Mouse (Mus musculus): ENCODE results near the gene Rnaseh2c. TPM values are rescaled to one million over a fixed set of nuclear protein-coding genes. Genes with fewer than 3 reads are reported as not detected.

Gene Rnaseh2c
- polyA plus RNA-seq, 1 experiment from 2014 or later: 81.0 TPM

DNA sequence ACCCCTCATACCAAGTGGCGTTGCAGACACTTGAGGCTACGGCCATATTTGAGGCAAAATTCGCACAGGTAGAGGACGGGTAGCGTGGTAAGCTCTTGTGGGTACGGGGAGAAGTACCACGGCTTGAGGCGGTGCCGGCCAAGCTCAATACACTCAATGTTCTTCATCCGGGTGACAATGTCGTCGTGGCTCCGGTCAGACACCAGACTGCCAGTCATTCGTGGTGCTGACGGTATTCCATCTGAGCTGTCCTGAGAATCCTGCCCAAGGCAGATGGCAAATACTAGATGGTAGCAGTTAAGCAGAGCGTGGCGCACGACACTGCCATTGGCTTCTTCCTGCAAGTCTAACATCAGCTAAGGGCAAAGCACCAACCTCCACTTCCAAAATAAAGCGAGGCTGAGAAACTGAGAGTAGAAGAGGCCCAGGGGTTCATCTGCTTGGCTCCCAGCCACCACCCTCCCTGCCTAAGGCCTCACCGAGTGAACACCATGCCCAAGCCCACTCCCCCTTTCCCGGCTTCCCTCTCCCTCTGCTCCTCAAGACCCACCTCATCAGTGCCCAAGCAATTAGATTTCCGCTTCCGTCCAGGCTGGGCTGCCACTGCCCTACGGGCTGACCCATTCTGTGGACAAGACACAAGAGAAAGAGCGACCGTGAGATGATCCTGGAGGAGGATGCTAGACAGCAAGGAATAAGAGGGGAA, 6.2 kb downstream of the Rnaseh2c start:
- Histone ChIP-seq H3K27ac (ENCODE audit: low read depth, low read length) (no peak overlapping the region), H3K9ac (ENCODE audit: low read depth, low read length) (no peak overlapping the region), H3K4me3 (ENCODE audit: low read depth, low read length) (no peak overlapping the region), H3K4me2 (replicated peaks; ENCODE audit: low read depth) (no peak overlapping the region), H3K9me3 (ENCODE audit: control insufficient read depth) (no peaks in the 10 kb centered on the region), H3K36me3 (ENCODE audit: control insufficient read depth, insufficient read depth) (peaks cover 60% of the 10 kb centered on the region), H3K4me1 (replicated peaks; ENCODE audit: control insufficient read depth, insufficient read depth, low read length) (no peaks in the 10 kb centered on the region; the same call in 1 of the 2 replicates), H3K27me3 (replicated peaks; ENCODE audit: control insufficient read depth, insufficient read depth, low read length) (no peaks in the 10 kb centered on the region)
- no peak for ATAC-seq
- 93% methylated on average over 26 of the region's 26 CpGs for WGBS
- no peak for TF ChIP-seq CTCF (IDR thresholded peaks at IDR 0.05; ENCODE audit: low read depth)

DNA sequence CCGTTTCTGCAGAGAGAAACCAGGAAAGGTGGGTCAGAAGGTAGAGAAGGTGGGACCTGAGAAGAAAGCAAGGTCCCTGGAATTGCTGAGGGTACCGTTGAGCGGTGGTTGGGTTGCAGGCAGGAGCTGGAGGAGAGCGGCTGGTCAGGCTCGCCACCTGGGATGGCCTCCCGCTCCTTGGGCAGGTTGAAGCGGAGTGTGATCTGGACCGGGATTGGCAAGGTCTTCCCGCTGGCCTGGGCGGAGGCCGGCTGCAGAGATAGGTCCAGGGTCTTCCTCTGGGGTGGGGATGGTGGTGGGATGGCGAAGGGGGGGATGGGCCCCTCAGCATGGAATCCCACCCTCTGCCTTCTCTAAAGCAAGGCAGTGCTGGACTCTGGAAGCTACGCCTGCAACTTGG, 7.0 kb downstream of the Rnaseh2c start:
- Histone ChIP-seq H3K4me2 (replicated peaks; ENCODE audit: low read depth) (peak overlapping the region; percentile 64), H3K9me3 (ENCODE audit: control insufficient read depth) (no peaks in the 10 kb centered on the region), H3K9ac (ENCODE audit: low read depth, low read length) (0 out of 2 replicates have a peak overlapping the region, but pooled peaks have one; percentile 72), H3K27ac (ENCODE audit: low read depth, low read length) (no peak overlapping the region), H3K4me3 (ENCODE audit: low read depth, low read length) (no peak overlapping the region), H3K36me3 (ENCODE audit: control insufficient read depth, insufficient read depth) (peaks cover 52% of the 10 kb centered on the region), H3K4me1 (replicated peaks; ENCODE audit: control insufficient read depth, insufficient read depth, low read length) (no peaks in the 10 kb centered on the region; the same call in 1 of the 2 replicates), H3K27me3 (replicated peaks; ENCODE audit: control insufficient read depth, insufficient read depth, low read length) (no peaks in the 10 kb centered on the region)
- no peak for TF ChIP-seq CTCF (IDR thresholded peaks at IDR 0.05; ENCODE audit: low read depth)
- ATAC-seq: no peak
- WGBS: 95% methylated on average over 13 of the region's 13 CpGs

DNA sequence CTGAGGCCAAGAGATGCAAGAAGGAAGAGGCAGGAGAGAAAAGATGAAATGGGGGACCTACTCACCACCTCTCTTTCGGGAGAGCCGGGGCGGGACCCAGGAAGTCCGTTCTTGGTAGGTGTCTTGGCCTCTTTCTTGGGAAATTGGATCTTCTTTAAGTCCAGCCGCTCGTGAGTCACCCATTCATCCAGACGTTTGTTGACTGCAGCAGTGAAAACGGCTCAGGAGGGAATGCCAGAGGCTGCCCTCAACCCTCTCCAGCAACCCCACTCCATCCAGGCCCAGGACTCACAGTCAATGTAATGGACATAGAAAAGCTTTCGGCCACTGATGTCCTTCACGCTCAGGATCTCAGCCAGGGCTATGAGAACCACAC, 7.5 kb downstream of the Rnaseh2c start:
- H3K9ac ChIP-seq (ENCODE audit: low read depth, low read length): peak overlapping the region; percentile 72
- H3K27me3 ChIP-seq (replicated peaks; ENCODE audit: control insufficient read depth, insufficient read depth, low read length): no peaks in the 10 kb centered on the region
- H3K4me1 ChIP-seq (replicated peaks; ENCODE audit: control insufficient read depth, insufficient read depth, low read length): no peaks in the 10 kb centered on the region; the same call in 1 of the 2 replicates
- peak overlapping the region; percentile 66 for H3K4me3 ChIP-seq (ENCODE audit: low read depth, low read length)
- H3K36me3 ChIP-seq (ENCODE audit: control insufficient read depth, insufficient read depth): peaks cover 48% of the 10 kb centered on the region
- WGBS: 49% methylated on average over 10 of the region's 10 CpGs
- no peak for TF ChIP-seq CTCF (IDR thresholded peaks at IDR 0.05; ENCODE audit: low read depth)
- no peak overlapping the region for H3K27ac ChIP-seq (ENCODE audit: low read depth, low read length)
- no peak for ATAC-seq
- no peaks in the 10 kb centered on the region for H3K9me3 ChIP-seq (ENCODE audit: control insufficient read depth)
- H3K4me2 ChIP-seq (replicated peaks; ENCODE audit: low read depth): peak overlapping the region; percentile 64

DNA sequence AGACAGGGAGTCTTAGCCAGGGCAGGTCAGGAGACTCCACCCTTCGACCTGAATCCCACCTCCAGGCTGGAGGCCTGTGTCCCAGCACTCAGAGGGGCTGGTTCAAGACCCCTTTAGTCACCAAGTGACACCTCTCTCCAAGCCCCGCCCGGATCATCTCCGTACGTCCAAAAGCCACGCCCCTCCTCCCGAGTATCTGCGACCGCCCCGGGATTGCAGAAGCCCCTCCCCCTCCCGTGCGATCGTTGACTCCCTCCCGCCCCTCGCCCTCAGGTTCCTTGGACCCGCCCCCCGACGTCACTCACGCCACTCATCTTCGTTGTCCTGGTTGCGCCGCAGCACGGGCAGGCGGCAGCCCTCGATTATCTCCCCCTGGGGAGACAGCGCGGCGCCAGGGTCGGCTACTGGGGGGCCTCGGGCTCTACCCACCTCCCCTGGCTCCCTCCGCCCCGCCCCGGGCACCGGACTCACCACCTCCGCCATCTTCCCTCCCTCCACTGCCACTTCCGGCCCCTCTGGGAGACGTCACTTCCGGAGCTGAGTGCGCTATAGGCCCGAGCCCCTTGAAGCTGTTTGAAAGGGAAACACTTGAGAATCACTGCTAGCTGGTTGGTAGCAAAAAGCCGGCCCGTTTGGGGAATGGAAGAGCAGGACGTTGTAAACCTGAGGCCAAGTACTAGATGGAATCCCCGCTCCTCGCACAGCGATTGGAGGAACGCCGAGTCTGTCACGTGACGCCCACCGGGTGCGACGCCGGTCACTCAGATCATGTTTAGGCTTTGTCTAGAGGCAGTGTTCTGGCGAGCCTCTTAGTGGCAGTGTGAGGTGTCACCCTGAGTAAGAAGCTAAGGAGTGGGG, 8.1 kb downstream of the Rnaseh2c start, which contains the start of gene Kat5:
Gene Kat5, minus strand, starts transcription at position 691 of the 858 bp plus-strand sequence.
- under 1% methylated on average over 54 of the region's 55 CpGs for WGBS
- H3K4me3 ChIP-seq (ENCODE audit: low read depth, low read length): peak within 1 kb of the TSS; percentile 66
- H3K4me2 ChIP-seq (replicated peaks; ENCODE audit: low read depth): peak within 1 kb of the TSS; percentile 64
- H3K9me3 ChIP-seq (ENCODE audit: control insufficient read depth): no peaks in the 10 kb centered on the region
- ATAC-seq: peak; percentile 90
- no peaks in the 10 kb centered on the region; the same call in 1 of the 2 replicates for H3K4me1 ChIP-seq (replicated peaks; ENCODE audit: control insufficient read depth, insufficient read depth, low read length)
- peak within 1 kb of the TSS; percentile 72 for H3K9ac ChIP-seq (ENCODE audit: low read depth, low read length)
- H3K27ac ChIP-seq (ENCODE audit: low read depth, low read length): peak within 1 kb of the TSS; percentile 94
- H3K36me3 ChIP-seq (ENCODE audit: control insufficient read depth, insufficient read depth): peaks cover 42% of the 10 kb centered on the region
- peak; percentile 35 for TF ChIP-seq CTCF (IDR thresholded peaks at IDR 0.05; ENCODE audit: low read depth)
- H3K27me3 ChIP-seq (replicated peaks; ENCODE audit: control insufficient read depth, insufficient read depth, low read length): no peaks in the 10 kb centered on the region

DNA sequence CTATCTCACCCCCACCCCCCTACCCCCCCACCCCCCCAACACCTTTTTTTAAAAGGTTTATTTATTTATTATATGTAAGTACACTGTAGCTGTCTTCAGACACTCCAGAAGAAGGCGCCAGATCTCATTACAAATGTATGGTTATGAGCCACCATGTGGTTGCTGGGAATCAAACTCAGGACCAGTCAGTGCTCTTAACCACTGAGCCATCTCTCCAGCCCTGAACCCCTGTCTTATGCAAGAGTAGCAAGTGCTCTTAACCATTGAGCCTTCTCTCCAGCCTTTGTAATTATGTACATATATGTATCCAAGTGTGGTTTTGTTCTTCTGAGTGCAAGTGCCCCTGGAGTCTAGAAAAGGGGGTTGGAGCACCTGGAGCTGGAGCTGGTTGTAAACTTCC, 10.3 kb downstream of the Rnaseh2c start:
- Histone ChIP-seq H3K27me3 (replicated peaks; ENCODE audit: control insufficient read depth, insufficient read depth, low read length) (no peaks in the 10 kb centered on the region), H3K36me3 (ENCODE audit: control insufficient read depth, insufficient read depth) (peaks cover 20% of the 10 kb centered on the region), H3K4me2 (replicated peaks; ENCODE audit: low read depth) (no peak overlapping the region), H3K9ac (ENCODE audit: low read depth, low read length) (no peak overlapping the region), H3K4me3 (ENCODE audit: low read depth, low read length) (no peak overlapping the region), H3K27ac (ENCODE audit: low read depth, low read length) (no peak overlapping the region), H3K9me3 (ENCODE audit: control insufficient read depth) (no peaks in the 10 kb centered on the region), H3K4me1 (replicated peaks; ENCODE audit: control insufficient read depth, insufficient read depth, low read length) (no peaks in the 10 kb centered on the region; the same call in 1 of the 2 replicates)
- TF ChIP-seq CTCF (IDR thresholded peaks at IDR 0.05; ENCODE audit: low read depth): no peak
- WGBS: 90% methylated on average over 1 of the region's 1 CpGs
- ATAC-seq: no peak

DNA sequence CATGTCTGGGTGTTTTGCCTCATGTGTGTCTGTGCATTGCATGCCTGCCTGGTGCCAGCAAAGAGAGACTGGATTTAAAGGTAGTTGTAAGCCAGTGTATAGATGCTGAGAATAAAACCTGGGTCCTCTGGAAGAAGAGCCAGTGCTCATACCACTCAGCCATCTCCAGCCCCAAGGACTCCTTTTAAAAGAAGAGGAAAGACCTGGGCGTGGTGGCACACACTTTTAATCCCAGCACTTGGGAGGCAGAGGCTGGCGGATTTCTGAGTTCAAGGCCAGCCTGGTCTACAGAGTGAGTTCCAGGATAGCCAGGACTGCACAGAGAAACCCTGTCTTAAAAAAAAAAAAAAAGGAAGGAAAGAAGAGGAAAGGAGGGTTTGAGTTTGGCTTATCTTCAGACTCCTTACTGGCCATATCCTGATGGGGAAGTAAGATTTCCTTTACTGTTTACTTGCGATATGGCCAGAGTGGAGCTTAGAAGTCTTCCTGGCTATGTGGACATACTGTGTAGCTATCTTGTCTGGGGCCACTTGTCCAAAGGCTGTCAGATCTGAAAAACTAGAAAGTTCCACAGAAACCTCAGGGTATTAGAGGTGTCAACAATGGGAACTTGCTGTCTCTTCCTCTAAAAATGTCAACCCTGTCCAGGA, 11.2 kb downstream of the Rnaseh2c start:
- H3K4me3 ChIP-seq (ENCODE audit: low read depth, low read length): no peak overlapping the region
- H3K27ac ChIP-seq (ENCODE audit: low read depth, low read length): no peak overlapping the region
- ATAC-seq: no peak
- 70% methylated on average over 3 of the region's 3 CpGs for WGBS
- H3K27me3 ChIP-seq (replicated peaks; ENCODE audit: control insufficient read depth, insufficient read depth, low read length): no peaks in the 10 kb centered on the region
- no peaks in the 10 kb centered on the region; the same call in 1 of the 2 replicates for H3K4me1 ChIP-seq (replicated peaks; ENCODE audit: control insufficient read depth, insufficient read depth, low read length)
- H3K9me3 ChIP-seq (ENCODE audit: control insufficient read depth): no peaks in the 10 kb centered on the region
- no peak overlapping the region for H3K4me2 ChIP-seq (replicated peaks; ENCODE audit: low read depth)
- TF ChIP-seq CTCF (IDR thresholded peaks at IDR 0.05; ENCODE audit: low read depth): no peak
- H3K9ac ChIP-seq (ENCODE audit: low read depth, low read length): no peak overlapping the region
- peaks cover 11% of the 10 kb centered on the region; the same call in 1 of the 2 replicates for H3K36me3 ChIP-seq (ENCODE audit: control insufficient read depth, insufficient read depth)
